Mouse (Mus musculus): ENCODE results near the gene Numbl. TPM values are rescaled to one million over a fixed set of nuclear protein-coding genes. Genes with fewer than 3 reads are reported as not detected.

Gene Numbl
- total and polyA plus RNA-seq, 2 experiments from 2014 or later, result 6.2 to 15.9 TPM

GRCm38 (mm10) chr7:27277191-27277590, 19.0 kb downstream of the Numbl start:
- Histone ChIP-seq H3K9me3 (replicated peaks; ENCODE audit: control insufficient read depth, low read length) (no peaks in the 10 kb centered on the region), H3K9ac (replicated peaks; ENCODE audit: low read depth, low read length) (no peak overlapping the region), H3K27me3 (ENCODE audit: control insufficient read depth, insufficient read depth, low read length) (no peaks in the 10 kb centered on the region), H3K4me2 (ENCODE audit: low read depth, low read length) (no peak overlapping the region), H3K27ac (ENCODE audit: low read depth) (no peak overlapping the region), H3K36me3 (replicated peaks; ENCODE audit: control insufficient read depth, insufficient read depth, low read length) (peaks cover 37% of the 10 kb centered on the region), H3K4me3 (ENCODE audit: low read depth, low read length) (no peak overlapping the region), H3K4me1 (ENCODE audit: control insufficient read depth, insufficient read depth) (no peaks in the 10 kb centered on the region)
- WGBS, result 91% methylated on average over 3 of the region's 3 CpGs
- ATAC-seq (ENCODE audit: insufficient read depth, low read depth) (no peak), DNase-seq (ENCODE audit: low spot score) (no peak)
- TF ChIP-seq CTCF (IDR thresholded peaks at IDR 0.05; ENCODE audit: low read depth) (peak; percentile 46; the same call in 1 of the 2 replicates), EP300 (IDR thresholded peaks at IDR 0.05; ENCODE audit: low read depth) (no peak)

- Histone ChIP-seq H3K27me3 (ENCODE audit: control insufficient read depth, insufficient read depth, low read length) (peaks cover 7% of the 10 kb centered on the region), H3K4me3 (ENCODE audit: low read depth, low read length) (no peak overlapping the region), H3K9me3 (replicated peaks; ENCODE audit: control insufficient read depth, low read length) (no peaks in the 10 kb centered on the region), H3K9ac (replicated peaks; ENCODE audit: low read depth, low read length) (no peak overlapping the region), H3K4me2 (ENCODE audit: low read depth, low read length) (no peak overlapping the region), H3K27ac (ENCODE audit: low read depth) (no peak overlapping the region), H3K4me1 (ENCODE audit: control insufficient read depth, insufficient read depth) (no peaks in the 10 kb centered on the region), H3K36me3 (replicated peaks; ENCODE audit: control insufficient read depth, insufficient read depth, low read length) (peaks cover 23% of the 10 kb centered on the region)
- DNase-seq (ENCODE audit: low spot score), result no peak
- TF ChIP-seq EP300 (IDR thresholded peaks at IDR 0.05; ENCODE audit: low read depth) (no peak), CTCF (IDR thresholded peaks at IDR 0.05; ENCODE audit: low read depth) (no peak)
- 56% methylated on average over 13 of the region's 13 CpGs for WGBS
- ATAC-seq (ENCODE audit: insufficient read depth, low read depth), result no peak
These were observed 23.5 kb downstream of the Numbl start for GRCm38 (mm10) chr7:27281717-27282116.

- H3K4me2 ChIP-seq (ENCODE audit: low read depth, low read length), result no peak overlapping the region
- H3K36me3 ChIP-seq (replicated peaks; ENCODE audit: control insufficient read depth, insufficient read depth, low read length), result peaks cover 18% of the 10 kb centered on the region
- WGBS, result 77% methylated on average over 4 of the region's 4 CpGs
- TF ChIP-seq EP300 (IDR thresholded peaks at IDR 0.05; ENCODE audit: low read depth) (no peak), CTCF (IDR thresholded peaks at IDR 0.05; ENCODE audit: low read depth) (no peak)
- H3K27me3 ChIP-seq (ENCODE audit: control insufficient read depth, insufficient read depth, low read length), result peaks cover 7% of the 10 kb centered on the region
- ATAC-seq (ENCODE audit: insufficient read depth, low read depth), result no peak
- no peak overlapping the region for H3K9ac ChIP-seq (replicated peaks; ENCODE audit: low read depth, low read length)
- no peaks in the 10 kb centered on the region for H3K4me1 ChIP-seq (ENCODE audit: control insufficient read depth, insufficient read depth)
- H3K27ac ChIP-seq (ENCODE audit: low read depth), result no peak overlapping the region
- H3K9me3 ChIP-seq (replicated peaks; ENCODE audit: control insufficient read depth, low read length), result no peaks in the 10 kb centered on the region
- no peak for DNase-seq (ENCODE audit: low spot score)
- no peak overlapping the region for H3K4me3 ChIP-seq (ENCODE audit: low read depth, low read length)
These were observed 24.0 kb downstream of the Numbl start for GRCm38 (mm10) chr7:27282225-27282624.

GRCm38 (mm10) chr7:27284865-27285697, 26.8 kb downstream of the Numbl start:
- ATAC-seq (ENCODE audit: insufficient read depth, low read depth) (peak; percentile 65), DNase-seq (ENCODE audit: low spot score) (no peak)
- Histone ChIP-seq H3K9ac (replicated peaks; ENCODE audit: low read depth, low read length) (no peak overlapping the region), H3K4me3 (ENCODE audit: low read depth, low read length) (no peak overlapping the region), H3K9me3 (replicated peaks; ENCODE audit: control insufficient read depth, low read length) (no peaks in the 10 kb centered on the region), H3K27ac (ENCODE audit: low read depth) (no peak overlapping the region), H3K27me3 (ENCODE audit: control insufficient read depth, insufficient read depth, low read length) (peaks cover 7% of the 10 kb centered on the region), H3K4me1 (ENCODE audit: control insufficient read depth, insufficient read depth) (no peaks in the 10 kb centered on the region), H3K4me2 (ENCODE audit: low read depth, low read length) (no peak overlapping the region), H3K36me3 (replicated peaks; ENCODE audit: control insufficient read depth, insufficient read depth, low read length) (peaks cover 13% of the 10 kb centered on the region)
- TF ChIP-seq EP300 (IDR thresholded peaks at IDR 0.05; ENCODE audit: low read depth), result no peak
- peak; percentile 22; the same call in 1 of the 2 replicates for TF ChIP-seq CTCF (IDR thresholded peaks at IDR 0.05; ENCODE audit: low read depth)
- WGBS, result 3% methylated on average over 28 of the region's 28 CpGs

GRCm38 (mm10) chr7:27285698-27286066, 27.4 kb downstream of the Numbl start:
- Histone ChIP-seq H3K27me3 (ENCODE audit: control insufficient read depth, insufficient read depth, low read length) (peaks cover 7% of the 10 kb centered on the region), H3K4me2 (ENCODE audit: low read depth, low read length) (no peak overlapping the region), H3K4me3 (ENCODE audit: low read depth, low read length) (no peak overlapping the region), H3K36me3 (replicated peaks; ENCODE audit: control insufficient read depth, insufficient read depth, low read length) (peaks cover 8% of the 10 kb centered on the region), H3K9me3 (replicated peaks; ENCODE audit: control insufficient read depth, low read length) (no peaks in the 10 kb centered on the region), H3K27ac (ENCODE audit: low read depth) (no peak overlapping the region), H3K4me1 (ENCODE audit: control insufficient read depth, insufficient read depth) (no peaks in the 10 kb centered on the region), H3K9ac (replicated peaks; ENCODE audit: low read depth, low read length) (no peak overlapping the region)
- peak; percentile 78; the same call in 1 of the 2 replicates for ATAC-seq (ENCODE audit: insufficient read depth, low read depth)
- 3% methylated on average over 8 of the region's 8 CpGs for WGBS
- DNase-seq (ENCODE audit: low spot score), result peak; percentile 50
- TF ChIP-seq CTCF (IDR thresholded peaks at IDR 0.05; ENCODE audit: low read depth) (peak; percentile 82), EP300 (IDR thresholded peaks at IDR 0.05; ENCODE audit: low read depth) (no peak)

Measured in heart, postnatal 0 days (tissue).